ENCODE assay signal across 9 mouse cellular contexts in genomic region chr1:93861048-93861447, GRCm38 (mm10). TPM values are rescaled to one million over a fixed set of nuclear protein-coding genes. Genes with fewer than 3 reads are reported as not detected.
"Had no signal": no experiment of that assay in that cellular context is flagged by ENCODE, and none has a peak within 500 bp of the region (broad histone marks: within the 10 kb centered on the region; RNA-seq: fewer than 3 reads in every experiment).

Gene Gal3st2, plus strand, starts transcription at chr1:93861306.

RNA-seq across cellular contexts. Expression of gene Gal3st2, which starts in this region (rescaled TPM):
- polyA plus RNA-seq: liver, embryonic 14.5 days; liver, embryonic 16.5 days; midbrain, embryonic 11.5 days; midbrain, embryonic 13.5 days; midbrain, embryonic 15.5 days; midbrain, postnatal 0 days; neural tube, embryonic 12.5 days; neural tube, embryonic 14.5 days; stomach, embryonic 14.5 days had no signal
